Mouse (Mus musculus) ES-E14 (cell line): ENCODE results near the gene Rhox13. TPM values are rescaled to one million over a fixed set of nuclear protein-coding genes. Genes with fewer than 3 reads are reported as not detected.

Experiments
- DNase-seq: peaks from one replicate; pipeline ENCODE4 v3.0.0-alpha.2; 2013; ENCODE audit warnings: low read depth, low spot score
- H3K27ac ChIP-seq: 2 replicates; pipeline ENCODE4 v1.5.1; 2012; ENCODE audit warnings: low read depth, mild to moderate bottlenecking, low read length, moderate library complexity, mixed read lengths; ENCODE audit not compliant: poor library complexity, insufficient read depth, severe bottlenecking
- H3K36me3 ChIP-seq: 2 replicates; pipeline ENCODE4 v1.6.1; 2012; ENCODE audit warnings: mild to moderate bottlenecking, low read length, moderate library complexity, mixed read lengths; ENCODE audit not compliant: control insufficient read depth, poor library complexity, insufficient read depth, severe bottlenecking
- H3K4me1 ChIP-seq, 2 experiments: fragments of 150-350 bp in 1 of 2; sonication (generic) in 1 of 2; 2 replicates each; pipeline ENCODE4 v1.6.1; 2012; ENCODE audit warnings: low read length in 2 of 2, mild to moderate bottlenecking in 1 of 2, mixed read lengths in 1 of 2; ENCODE audit not compliant: control insufficient read depth in 2 of 2, insufficient read depth in 2 of 2, poor library complexity in 1 of 2
- H3K4me3 ChIP-seq, 2 experiments: fragments of 150-350 bp in 1 of 2; sonication (generic) in 1 of 2; 2 replicates each; pipeline ENCODE4 v1.5.1; 2012; ENCODE audit warnings: low read length in 2 of 2, low read depth in 1 of 2, mild to moderate bottlenecking in 1 of 2, mixed read lengths in 1 of 2; ENCODE audit not compliant: insufficient read depth in 1 of 2, poor library complexity in 1 of 2, severe bottlenecking in 1 of 2
- H3K9ac ChIP-seq: 2 replicates; pipeline ENCODE4 v1.6.1; 2012; ENCODE audit warnings: low read depth, mild to moderate bottlenecking, low read length, mixed read lengths; ENCODE audit not compliant: poor library complexity, insufficient read depth, severe bottlenecking
- H3K9me3 ChIP-seq: fragments of 150-350 bp; sonication (generic); 2 replicates; pipeline ENCODE4 v1.6.1; 2012; ENCODE audit warnings: low read depth, mild to moderate bottlenecking, low read length; ENCODE audit not compliant: control insufficient read depth, insufficient read depth
- CHD2 ChIP-seq: IDR thresholded peaks from 2 replicates; pipeline ENCODE4 v1.6.1; 2014; ENCODE audit warnings: mild to moderate bottlenecking, low read depth, low read length, inconsistent platforms
- HCFC1 ChIP-seq: IDR thresholded peaks from 2 replicates; pipeline ENCODE4 v1.6.1; 2012; ENCODE audit warnings: low read length, inconsistent platforms, borderline replicate concordance; ENCODE audit not compliant: insufficient read depth
- MAFK ChIP-seq: IDR thresholded peaks from 2 replicates; pipeline ENCODE4 v1.6.1; 2014; ENCODE audit warnings: mild to moderate bottlenecking, low read depth, low read length, inconsistent platforms; ENCODE audit not compliant: insufficient read depth
- ZC3H11A ChIP-seq: IDR thresholded peaks from 2 replicates; pipeline ENCODE4 v1.6.1; 2012; ENCODE audit warnings: low read depth, mild to moderate bottlenecking, inconsistent platforms, low read length, borderline replicate concordance
- ZNF384 ChIP-seq: IDR thresholded peaks from 2 replicates; pipeline ENCODE4 v1.6.1; 2012; ENCODE audit warnings: low read depth, low read length, inconsistent platforms
- in situ Hi-C, 2 experiments: fragments of 600-800 bp; cut with MboI; formaldehyde crosslinking; loops; one replicate each; pipeline ENCODE4 v1.15.1; 2025; ENCODE audit warnings: low sequenced_read_pairs in 2 of 2, inconsistent platforms in 1 of 2; ENCODE audit not compliant: unreplicated experiment in 2 of 2
- total RNA-seq: library from RNA; depleted of rRNA; stranded (reverse); fragments of 300-350 nt; gene quantifications from 2 replicates; pipeline ENCODE4 v1.2.3, GENCODE M21; 2012; rRNA removed

Gene Rhox13
- total RNA-seq, result 8.0 and 20.7 TPM in 2 replicates

- H3K9me3 ChIP-seq, result no peaks in the 10 kb centered on the region
- H3K36me3 ChIP-seq, result no peaks in the 10 kb centered on the region
- peak within 1 kb of the TSS; percentile 40 to 51 for H3K4me3 ChIP-seq
- DNase-seq, result no peak
- no peak within 1 kb of the TSS for H3K27ac ChIP-seq
- in situ Hi-C loops, result no loop called here
- TF ChIP-seq MAFK (no peak), CHD2 (no peak)
- H3K4me1 ChIP-seq, result no peaks in the 10 kb centered on the region
- H3K9ac ChIP-seq, result no peak within 1 kb of the TSS; the same call in 1 of the 2 replicates
Observed at GRCm38 (mm10) chrX:38120982-38121381, at the start of gene Rhox13. TSS of gene Rhox13 (plus strand) at chrX:38121219.

- in situ Hi-C loops, result no loop called here
- Histone ChIP-seq H3K27ac (no peak overlapping the region), H3K9me3 (no peaks in the 10 kb centered on the region), H3K4me3 (no peak overlapping the region), H3K9ac (no peak overlapping the region), H3K36me3 (no peaks in the 10 kb centered on the region), H3K4me1 (no peaks in the 10 kb centered on the region)
- DNase-seq, result peak; percentile 29
- TF ChIP-seq ZNF384, result no peak
- no peak for TF ChIP-seq MAFK
- no peak for TF ChIP-seq ZC3H11A
- no peak for TF ChIP-seq HCFC1
- no peak for TF ChIP-seq CHD2
Observed at GRCm38 (mm10) chrX:38084226-38084625, 36.8 kb upstream of the Rhox13 start.

GRCm38 (mm10) chrX:38085041-38085440 lies 36.0 kb upstream of the Rhox13 start, which contains the start of gene Rhox11:
TSS of gene Rhox11 (minus strand) at chrX:38085141.
- H3K4me3 ChIP-seq, result no peak within 1 kb of the TSS
- no peak for TF ChIP-seq ZC3H11A
- no peak for TF ChIP-seq MAFK
- TF ChIP-seq CHD2, result no peak
- in situ Hi-C loops, result no loop called here
- no peaks in the 10 kb centered on the region for H3K36me3 ChIP-seq
- no peak within 1 kb of the TSS for H3K9ac ChIP-seq
- H3K9me3 ChIP-seq, result no peaks in the 10 kb centered on the region
- no peaks in the 10 kb centered on the region for H3K4me1 ChIP-seq
- DNase-seq, result no peak
- no peak within 1 kb of the TSS for H3K27ac ChIP-seq

- no peak for DNase-seq
- H3K4me3 ChIP-seq, result no peak within 1 kb of the TSS
- TF ChIP-seq HCFC1, result no peak
- TF ChIP-seq ZC3H11A, result no peak
- no peak for TF ChIP-seq MAFK
- no peaks in the 10 kb centered on the region for H3K9me3 ChIP-seq
- in situ Hi-C loops, result no loop called here
- no peaks in the 10 kb centered on the region for H3K4me1 ChIP-seq
- no peak within 1 kb of the TSS for H3K9ac ChIP-seq
- H3K36me3 ChIP-seq, result no peaks in the 10 kb centered on the region
- H3K27ac ChIP-seq, result no peak within 1 kb of the TSS
Observed at GRCm38 (mm10) chrX:38110807-38111206, 10.2 kb upstream of the Rhox13 start, which contains the start of gene Rhox12. TSS of gene Rhox12 (minus strand) at chrX:38110907.

GRCm38 (mm10) chrX:38121478-38121877 lies 459 bp downstream of the Rhox13 start:
- H3K9me3 ChIP-seq, result no peaks in the 10 kb centered on the region
- no peak overlapping the region for H3K27ac ChIP-seq
- H3K4me3 ChIP-seq, result peak overlapping the region; percentile 40 to 51
- in situ Hi-C loops, result no loop called here
- H3K4me1 ChIP-seq, result no peaks in the 10 kb centered on the region
- no peak for DNase-seq
- H3K36me3 ChIP-seq, result no peaks in the 10 kb centered on the region
- no peak overlapping the region; the same call in 1 of the 2 replicates for H3K9ac ChIP-seq
- TF ChIP-seq ZNF384 (no peak), CHD2 (no peak), MAFK (no peak), ZC3H11A (no peak), HCFC1 (no peak)
